Mouse (Mus musculus): Measurements from ENCODE around the gene Gm21983. TPM values are rescaled to one million over a fixed set of nuclear protein-coding genes. Genes with fewer than 3 reads are reported as not detected.

Gene Gm21983
- total and polyA plus RNA-seq, 2 experiments from 2014 or later = not detected

DNA sequence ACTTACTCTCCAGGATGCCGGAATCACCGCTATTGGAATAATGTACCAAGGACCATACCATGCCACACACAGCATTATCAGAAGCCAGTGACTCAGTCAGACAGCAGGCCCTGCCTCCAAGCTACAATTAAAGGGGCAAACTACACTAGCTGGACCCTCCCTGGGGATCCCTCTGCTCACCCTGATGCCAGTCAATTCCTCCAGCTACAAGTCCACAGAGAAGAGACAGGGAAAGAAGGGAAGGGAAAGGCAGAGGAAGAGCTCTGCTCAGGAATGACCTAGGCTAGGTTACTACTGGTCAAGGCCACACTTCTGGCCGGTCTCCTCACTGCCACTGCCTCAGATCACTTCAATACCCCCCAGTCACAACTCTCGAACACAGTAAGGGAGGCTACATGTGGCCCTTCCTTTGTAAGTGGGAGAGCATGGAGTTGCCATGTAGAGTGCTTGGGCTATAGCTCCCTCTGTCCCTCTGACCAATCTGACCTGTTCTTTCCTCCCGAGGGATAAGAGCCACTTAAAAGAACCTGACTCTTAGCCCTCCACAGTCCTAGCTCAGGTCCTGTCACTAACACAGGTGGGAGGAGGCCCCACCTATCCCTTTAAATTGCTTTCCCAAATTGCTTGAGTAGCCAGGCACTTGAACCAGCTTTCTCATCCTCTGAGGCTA lies 18.0 kb downstream of the Gm21983 start:
- DNase-seq (ENCODE audit: low spot score) (no peak), ATAC-seq (ENCODE audit: low FRiP score) (no peak)
- peak overlapping the region; percentile 69 for H3K4me2 ChIP-seq (ENCODE audit: low read depth, low read length, poor library complexity, severe bottlenecking)
- 79% methylated on average over 5 of the region's 5 CpGs for WGBS
- no peak overlapping the region for H3K27ac ChIP-seq (ENCODE audit: low read depth, low read length)
- H3K36me3 ChIP-seq (ENCODE audit: insufficient read depth, low read length) = peaks cover 20% of the 10 kb centered on the region
- peaks cover 29% of the 10 kb centered on the region for H3K4me1 ChIP-seq (ENCODE audit: insufficient read depth, low read length)
- no peaks in the 10 kb centered on the region for H3K27me3 ChIP-seq (ENCODE audit: insufficient read depth, low read length)
- H3K9ac ChIP-seq (replicated peaks; ENCODE audit: low read length, poor library complexity, severe bottlenecking) = peak overlapping the region; percentile 29; the same call in 1 of the 2 replicates
- H3K9me3 ChIP-seq (ENCODE audit: low read length) = no peaks in the 10 kb centered on the region
- 0 out of 2 replicates have a peak overlapping the region, but pooled peaks have one; percentile 12 for H3K4me3 ChIP-seq (ENCODE audit: low read depth, low read length)
- no peak for TF ChIP-seq CTCF (IDR thresholded peaks at IDR 0.05)

DNA sequence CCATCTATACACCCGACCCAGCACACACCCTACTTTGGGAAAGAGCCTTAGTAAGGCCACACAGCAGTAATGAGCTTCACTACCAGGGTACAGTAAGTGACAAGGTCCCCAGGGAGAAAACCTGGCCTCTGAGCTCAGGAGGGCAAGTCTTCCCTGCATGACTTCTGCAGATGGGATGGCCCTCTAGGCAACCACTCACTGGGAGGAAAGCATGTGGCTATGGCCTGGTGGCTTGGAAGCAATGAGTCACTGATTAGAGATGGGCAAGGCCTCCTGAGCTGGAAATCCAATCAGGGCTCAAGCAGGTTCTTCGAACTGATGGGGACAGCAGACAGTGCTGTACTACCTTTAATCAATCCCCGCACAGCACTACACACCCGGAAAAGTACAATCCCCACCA lies 19.1 kb downstream of the Gm21983 start:
- no peaks in the 10 kb centered on the region for H3K27me3 ChIP-seq (ENCODE audit: insufficient read depth, low read length)
- ATAC-seq (ENCODE audit: low FRiP score) (no peak), DNase-seq (ENCODE audit: low spot score) (no peak)
- no peak overlapping the region for H3K27ac ChIP-seq (ENCODE audit: low read depth, low read length)
- WGBS = 92% methylated on average over 4 of the region's 4 CpGs
- no peak overlapping the region for H3K9ac ChIP-seq (replicated peaks; ENCODE audit: low read length, poor library complexity, severe bottlenecking)
- no peak overlapping the region for H3K4me2 ChIP-seq (ENCODE audit: low read depth, low read length, poor library complexity, severe bottlenecking)
- no peak for TF ChIP-seq CTCF (IDR thresholded peaks at IDR 0.05)
- peaks cover 29% of the 10 kb centered on the region for H3K4me1 ChIP-seq (ENCODE audit: insufficient read depth, low read length)
- peaks cover 25% of the 10 kb centered on the region for H3K36me3 ChIP-seq (ENCODE audit: insufficient read depth, low read length)
- no peaks in the 10 kb centered on the region for H3K9me3 ChIP-seq (ENCODE audit: low read length)
- H3K4me3 ChIP-seq (ENCODE audit: low read depth, low read length) = no peak overlapping the region

DNA sequence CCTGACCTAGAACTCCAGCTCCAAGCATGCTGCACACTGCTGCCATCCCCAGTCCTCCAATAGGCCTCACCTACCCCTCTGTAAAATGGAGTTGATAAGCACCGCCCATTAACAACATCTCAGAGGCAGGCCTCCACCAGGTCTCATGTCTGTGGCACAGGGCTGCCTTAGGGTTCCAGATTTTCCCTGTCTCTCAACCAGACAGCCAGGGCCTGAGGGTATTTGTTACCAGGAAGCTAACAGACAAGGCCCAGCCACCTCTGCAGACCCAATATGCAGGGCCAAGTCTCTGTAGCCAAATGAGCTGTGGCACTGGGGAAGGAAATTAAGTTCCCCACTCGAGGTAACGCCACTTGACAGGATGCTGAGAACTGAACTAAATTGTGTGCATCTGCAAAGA lies 20.0 kb downstream of the Gm21983 start:
- ATAC-seq (ENCODE audit: low FRiP score) = no peak
- H3K27ac ChIP-seq (ENCODE audit: low read depth, low read length) = no peak overlapping the region
- H3K9me3 ChIP-seq (ENCODE audit: low read length) = no peaks in the 10 kb centered on the region
- no peak for DNase-seq (ENCODE audit: low spot score)
- H3K4me3 ChIP-seq (ENCODE audit: low read depth, low read length) = no peak overlapping the region
- H3K4me1 ChIP-seq (ENCODE audit: insufficient read depth, low read length) = peaks cover 29% of the 10 kb centered on the region
- no peak for TF ChIP-seq CTCF (IDR thresholded peaks at IDR 0.05)
- H3K4me2 ChIP-seq (ENCODE audit: low read depth, low read length, poor library complexity, severe bottlenecking) = no peak overlapping the region
- H3K27me3 ChIP-seq (ENCODE audit: insufficient read depth, low read length) = no peaks in the 10 kb centered on the region
- no peak overlapping the region for H3K9ac ChIP-seq (replicated peaks; ENCODE audit: low read length, poor library complexity, severe bottlenecking)
- H3K36me3 ChIP-seq (ENCODE audit: insufficient read depth, low read length) = peaks cover 25% of the 10 kb centered on the region
- 93% methylated on average over 3 of the region's 3 CpGs for WGBS

DNA sequence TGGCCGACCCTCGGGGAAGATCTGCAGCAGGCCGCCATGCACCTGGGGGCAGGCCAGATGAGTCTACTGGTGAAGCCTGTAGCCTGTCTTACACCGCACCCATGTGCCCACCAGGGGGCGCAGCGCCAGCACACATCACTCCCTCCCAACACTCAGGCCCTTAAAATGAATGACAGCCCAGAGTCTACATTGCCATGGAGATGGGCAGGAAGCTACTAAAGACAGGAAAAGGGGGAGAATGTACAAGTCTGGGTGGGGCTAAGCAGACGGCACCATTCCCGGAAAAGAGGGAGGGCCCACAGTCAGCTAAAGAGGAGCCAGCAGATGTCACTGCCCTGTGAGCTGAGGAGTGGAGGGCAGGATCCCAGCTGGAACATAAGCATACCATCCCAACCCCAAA lies 21.0 kb downstream of the Gm21983 start:
- Histone ChIP-seq H3K36me3 (ENCODE audit: insufficient read depth, low read length) (peaks cover 25% of the 10 kb centered on the region), H3K9ac (replicated peaks; ENCODE audit: low read length, poor library complexity, severe bottlenecking) (no peak overlapping the region), H3K4me1 (ENCODE audit: insufficient read depth, low read length) (peaks cover 22% of the 10 kb centered on the region), H3K27ac (ENCODE audit: low read depth, low read length) (0 out of 2 replicates have a peak overlapping the region, but pooled peaks have one; percentile 18), H3K9me3 (ENCODE audit: low read length) (no peaks in the 10 kb centered on the region), H3K27me3 (ENCODE audit: insufficient read depth, low read length) (no peaks in the 10 kb centered on the region), H3K4me3 (ENCODE audit: low read depth, low read length) (no peak overlapping the region), H3K4me2 (ENCODE audit: low read depth, low read length, poor library complexity, severe bottlenecking) (no peak overlapping the region)
- 20% methylated on average over 8 of the region's 8 CpGs for WGBS
- peak; percentile 89 for ATAC-seq (ENCODE audit: low FRiP score)
- TF ChIP-seq CTCF (IDR thresholded peaks at IDR 0.05) = peak; percentile 99
- DNase-seq (ENCODE audit: low spot score) = peak; percentile 94

DNA sequence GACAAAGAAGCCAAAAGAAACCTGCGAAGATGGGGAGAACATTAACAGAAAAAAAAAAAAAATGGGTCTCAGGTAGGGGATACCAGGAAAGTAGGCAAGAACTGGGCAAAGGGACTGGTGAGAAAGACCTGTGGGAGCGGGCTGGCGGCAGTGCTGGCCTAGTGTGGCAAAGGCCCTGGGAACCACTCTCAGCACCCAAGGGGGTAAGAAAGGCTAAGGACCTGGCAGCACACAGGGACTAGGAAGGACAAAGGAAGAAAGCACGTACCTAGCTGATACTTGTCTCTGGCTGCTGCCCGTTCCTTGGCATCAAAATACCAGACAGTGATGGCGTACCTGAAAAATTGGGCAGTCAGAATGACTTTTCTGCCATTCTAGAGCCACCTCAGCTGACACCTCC lies 21.6 kb downstream of the Gm21983 start:
- no peak overlapping the region for H3K9ac ChIP-seq (replicated peaks; ENCODE audit: low read length, poor library complexity, severe bottlenecking)
- no peak for DNase-seq (ENCODE audit: low spot score)
- H3K36me3 ChIP-seq (ENCODE audit: insufficient read depth, low read length) = peaks cover 20% of the 10 kb centered on the region
- H3K9me3 ChIP-seq (ENCODE audit: low read length) = no peaks in the 10 kb centered on the region
- WGBS = 96% methylated on average over 6 of the region's 6 CpGs
- H3K27ac ChIP-seq (ENCODE audit: low read depth, low read length) = no peak overlapping the region
- H3K4me1 ChIP-seq (ENCODE audit: insufficient read depth, low read length) = peaks cover 18% of the 10 kb centered on the region
- TF ChIP-seq CTCF (IDR thresholded peaks at IDR 0.05) = no peak
- no peak overlapping the region for H3K4me3 ChIP-seq (ENCODE audit: low read depth, low read length)
- H3K4me2 ChIP-seq (ENCODE audit: low read depth, low read length, poor library complexity, severe bottlenecking) = no peak overlapping the region
- no peaks in the 10 kb centered on the region for H3K27me3 ChIP-seq (ENCODE audit: insufficient read depth, low read length)
- ATAC-seq (ENCODE audit: low FRiP score) = no peak

DNA sequence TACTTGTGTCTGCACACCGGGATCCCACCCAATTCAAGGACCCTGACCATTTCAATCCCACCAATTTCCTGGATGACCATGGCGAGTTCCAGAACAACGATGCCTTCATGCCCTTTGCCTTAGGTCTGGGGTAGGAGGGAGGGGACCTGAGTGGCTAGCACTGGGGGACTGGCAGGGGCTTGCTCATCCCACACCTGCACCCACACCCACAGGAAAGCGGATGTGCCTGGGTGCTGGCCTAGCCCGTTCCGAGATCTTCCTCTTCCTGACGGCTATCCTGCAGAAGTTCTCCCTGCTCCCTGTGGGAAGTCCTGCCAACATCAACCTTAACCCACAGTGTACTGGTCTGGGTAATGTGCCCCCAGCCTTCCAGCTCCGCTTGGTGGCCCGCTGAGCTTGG lies 22.7 kb downstream of the Gm21983 start:
- ATAC-seq (ENCODE audit: low FRiP score) = no peak
- Histone ChIP-seq H3K36me3 (ENCODE audit: insufficient read depth, low read length) (peaks cover 17% of the 10 kb centered on the region), H3K9me3 (ENCODE audit: low read length) (no peaks in the 10 kb centered on the region), H3K9ac (replicated peaks; ENCODE audit: low read length, poor library complexity, severe bottlenecking) (no peak overlapping the region), H3K27ac (ENCODE audit: low read depth, low read length) (no peak overlapping the region), H3K4me1 (ENCODE audit: insufficient read depth, low read length) (peaks cover 8% of the 10 kb centered on the region), H3K4me2 (ENCODE audit: low read depth, low read length, poor library complexity, severe bottlenecking) (no peak overlapping the region), H3K4me3 (ENCODE audit: low read depth, low read length) (no peak overlapping the region), H3K27me3 (ENCODE audit: insufficient read depth, low read length) (no peaks in the 10 kb centered on the region)
- TF ChIP-seq CTCF (IDR thresholded peaks at IDR 0.05) = no peak
- DNase-seq (ENCODE audit: low spot score) = no peak
- WGBS = 96% methylated on average over 9 of the region's 9 CpGs

Data from midbrain, postnatal 0 days (tissue).